Mouse (Mus musculus): ENCODE measurements at regions not wholly inside any gene's neighbourhood (a gene's known extent, or its start where the extent isn't known, plus 50 kb on each side); places are given as distances from the start of the nearest gene placed in this dataset.
"Not testable (repeated sequence)": the region's sequence is repeated elsewhere in the genome, so short reads cannot be mapped to it uniquely, and the experiment has no call there.

GRCm38 (mm10) chr2:17946047-17946446 lies 50.7 kb downstream of the H2al2a start:
- no peak overlapping the region for H3K9ac ChIP-seq
- no peak for ATAC-seq (ENCODE audit: low FRiP score)
- 80% methylated on average over 12 of the region's 12 CpGs for WGBS
- peaks cover 3% of the 10 kb centered on the region; the same call in 1 of the 2 replicates for H3K27me3 ChIP-seq
- no peaks in the 10 kb centered on the region for H3K36me3 ChIP-seq (replicated peaks)
- no peak overlapping the region for H3K4me2 ChIP-seq
- no peak overlapping the region for H3K4me3 ChIP-seq (replicated peaks)
- no peaks in the 10 kb centered on the region for H3K9me3 ChIP-seq
- H3K4me1 ChIP-seq = no peaks in the 10 kb centered on the region
- no peak overlapping the region for H3K27ac ChIP-seq

DNA sequence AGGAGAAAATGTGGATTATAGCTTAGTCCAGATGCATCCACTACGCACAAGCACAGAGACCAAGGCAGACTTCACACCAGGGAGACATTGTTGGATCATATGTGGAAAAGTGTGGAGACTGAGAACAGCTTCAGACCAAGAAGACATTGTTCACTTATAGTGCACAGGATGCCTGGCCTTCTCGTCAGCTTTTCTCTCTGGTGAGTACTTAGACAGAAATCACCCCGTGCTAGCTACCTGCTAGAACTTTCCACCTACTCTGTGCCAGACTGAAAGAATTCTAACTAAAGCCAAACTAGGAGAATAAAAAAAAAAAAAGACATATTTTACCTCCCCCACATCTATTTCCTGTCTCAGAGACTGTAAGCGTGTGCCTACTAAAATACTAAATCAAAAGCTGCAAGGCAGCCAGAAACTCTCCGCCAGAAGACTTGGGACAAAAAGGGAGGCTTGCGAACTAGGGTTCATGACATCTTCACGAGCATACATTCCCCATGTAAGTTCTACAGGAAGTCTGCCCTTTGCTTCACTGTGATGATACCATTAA lies 51.3 kb downstream of the H2al2a start:
- H3K4me1 ChIP-seq = no peaks in the 10 kb centered on the region
- H3K27me3 ChIP-seq = peaks cover 3% of the 10 kb centered on the region; the same call in 1 of the 2 replicates
- no peaks in the 10 kb centered on the region for H3K36me3 ChIP-seq (replicated peaks)
- no peaks in the 10 kb centered on the region for H3K9me3 ChIP-seq
- no peak overlapping the region for H3K4me3 ChIP-seq (replicated peaks)
- H3K27ac ChIP-seq = no peak overlapping the region
- 86% methylated on average over 7 of the region's 7 CpGs for WGBS
- ATAC-seq (ENCODE audit: low FRiP score) = no peak
- no peak overlapping the region for H3K4me2 ChIP-seq
- H3K9ac ChIP-seq = no peak overlapping the region

DNA sequence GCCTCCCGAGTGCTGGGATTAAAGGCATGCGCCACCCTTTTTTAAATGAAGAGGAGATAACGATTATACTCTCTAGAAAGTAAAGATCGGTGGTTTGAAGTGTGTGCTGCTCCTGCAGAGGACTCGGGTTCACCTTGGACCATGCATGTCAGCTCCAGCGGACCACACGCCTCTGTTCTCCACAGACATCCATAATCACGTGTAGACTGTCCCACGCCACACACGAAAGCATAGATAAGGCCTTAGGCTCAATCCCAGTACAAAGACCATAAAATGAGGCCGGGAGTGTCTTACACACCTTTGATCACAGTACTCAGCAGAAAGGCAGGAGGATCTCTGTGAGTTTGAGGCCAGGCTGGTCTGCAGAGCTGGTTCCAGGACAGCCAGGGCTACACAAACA lies 53.3 kb downstream of the H2al2a start:
- Histone ChIP-seq H3K27me3 (peaks cover 3% of the 10 kb centered on the region; the same call in 1 of the 2 replicates), H3K4me3 (replicated peaks) (no peak overlapping the region), H3K9me3 (no peaks in the 10 kb centered on the region), H3K4me1 (peaks cover 4% of the 10 kb centered on the region; the same call in 1 of the 2 replicates), H3K4me2 (no peak overlapping the region), H3K9ac (no peak overlapping the region), H3K36me3 (replicated peaks) (no peaks in the 10 kb centered on the region), H3K27ac (no peak overlapping the region)
- ATAC-seq (ENCODE audit: low FRiP score) = no peak
- WGBS = 94% methylated on average over 11 of the region's 11 CpGs

- Histone ChIP-seq H3K9ac (no peak overlapping the region), H3K4me1 (peaks cover 4% of the 10 kb centered on the region; the same call in 1 of the 2 replicates), H3K4me2 (no peak overlapping the region), H3K36me3 (replicated peaks) (no peaks in the 10 kb centered on the region), H3K9me3 (no peaks in the 10 kb centered on the region), H3K27me3 (peaks cover 3% of the 10 kb centered on the region; the same call in 1 of the 2 replicates), H3K4me3 (replicated peaks) (no peak overlapping the region), H3K27ac (no peak overlapping the region)
- no peak for ATAC-seq (ENCODE audit: low FRiP score)
- 79% methylated on average over 8 of the region's 8 CpGs for WGBS
These were observed 54.0 kb downstream of the H2al2a start for GRCm38 (mm10) chr2:17942528-17943387.

DNA sequence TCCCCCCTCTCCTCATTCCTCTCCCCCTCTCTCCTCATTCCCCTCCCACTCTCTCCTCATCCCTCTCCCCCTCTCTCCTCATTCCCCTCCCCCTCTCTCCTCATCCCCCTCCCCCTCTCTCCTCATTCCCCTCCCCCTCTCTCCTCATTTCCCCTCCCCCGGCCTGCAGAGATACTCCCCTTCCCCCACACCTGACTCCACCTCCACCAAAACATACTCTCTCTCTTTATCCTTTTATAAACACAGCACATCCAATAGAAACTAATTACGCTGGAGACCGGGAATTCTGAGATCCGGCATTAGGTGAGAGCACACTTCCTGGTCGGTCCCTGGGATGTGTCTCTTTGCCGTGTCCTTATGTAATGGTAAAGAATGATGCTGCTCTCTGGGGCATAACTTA lies 54.8 kb downstream of the H2al2a start:
- Histone ChIP-seq H3K4me1 (peaks cover 4% of the 10 kb centered on the region; the same call in 1 of the 2 replicates), H3K4me2 (no peak overlapping the region), H3K9ac (no peak overlapping the region), H3K27me3 (peaks cover 3% of the 10 kb centered on the region; the same call in 1 of the 2 replicates), H3K9me3 (no peaks in the 10 kb centered on the region), H3K27ac (no peak overlapping the region), H3K36me3 (replicated peaks) (no peaks in the 10 kb centered on the region), H3K4me3 (replicated peaks) (no peak overlapping the region)
- ATAC-seq (ENCODE audit: low FRiP score) = no peak
- WGBS = over 99% methylated on average over 6 of the region's 6 CpGs

GRCm38 (mm10) chr2:17939857-17940848 lies 56.6 kb downstream of the H2al2a start:
- peak; percentile 46; the same call in 1 of the 2 replicates for ATAC-seq (ENCODE audit: low FRiP score)
- not testable (repeated sequence) for H3K4me3 ChIP-seq (replicated peaks); H3K4me1 ChIP-seq; H3K27ac ChIP-seq; H3K9ac ChIP-seq; H3K36me3 ChIP-seq (replicated peaks); H3K27me3 ChIP-seq; H3K9me3 ChIP-seq; H3K4me2 ChIP-seq
- WGBS = 72% methylated on average over 14 of the region's 16 CpGs

GRCm38 (mm10) chr2:17939183-17939856 lies 57.4 kb downstream of the H2al2a start:
- no peaks in the 10 kb centered on the region for H3K27me3 ChIP-seq
- no peak for ATAC-seq (ENCODE audit: low FRiP score)
- H3K27ac ChIP-seq = no peak overlapping the region
- H3K4me1 ChIP-seq = peaks cover 4% of the 10 kb centered on the region; the same call in 1 of the 2 replicates
- H3K9me3 ChIP-seq = no peaks in the 10 kb centered on the region
- WGBS = 69% methylated on average over 4 of the region's 4 CpGs
- H3K4me3 ChIP-seq (replicated peaks) = no peak overlapping the region
- no peak overlapping the region for H3K9ac ChIP-seq
- no peaks in the 10 kb centered on the region for H3K36me3 ChIP-seq (replicated peaks)
- no peak overlapping the region for H3K4me2 ChIP-seq

- Histone ChIP-seq H3K27ac (no peak overlapping the region), H3K4me3 (replicated peaks) (no peak overlapping the region), H3K9me3 (no peaks in the 10 kb centered on the region), H3K9ac (no peak overlapping the region), H3K27me3 (no peaks in the 10 kb centered on the region; the same call in 1 of the 2 replicates), H3K36me3 (replicated peaks) (no peaks in the 10 kb centered on the region), H3K4me1 (peaks cover 26% of the 10 kb centered on the region), H3K4me2 (no peak overlapping the region)
- 92% methylated on average over 4 of the region's 4 CpGs for WGBS
- ATAC-seq (ENCODE audit: low FRiP score) = no peak
These were observed 60.1 kb downstream of the H2al2a start for GRCm38 (mm10) chr2:17936527-17937139.

DNA sequence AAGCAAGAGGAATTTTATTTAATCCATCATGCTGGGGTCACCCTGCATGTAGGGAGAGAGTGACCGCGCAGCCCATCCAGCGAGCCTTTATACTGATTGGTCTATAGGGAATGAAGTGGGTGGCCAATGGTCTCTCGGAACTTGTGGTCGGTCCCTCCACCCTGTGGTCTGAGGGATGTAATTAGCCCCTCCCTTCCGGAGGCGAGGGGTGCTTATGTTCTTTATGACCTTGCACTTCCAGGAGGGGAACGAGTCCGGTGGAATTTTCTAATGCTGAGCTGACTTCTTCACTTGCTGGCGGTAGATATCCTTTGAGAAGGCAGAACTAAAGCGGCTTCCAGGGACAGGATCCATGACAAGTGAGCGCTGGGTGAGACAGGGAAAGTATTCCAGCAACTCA lies 60.8 kb downstream of the H2al2a start:
- Histone ChIP-seq H3K36me3 (replicated peaks) (no peaks in the 10 kb centered on the region), H3K4me2 (no peak overlapping the region), H3K4me1 (peaks cover 28% of the 10 kb centered on the region), H3K27me3 (no peaks in the 10 kb centered on the region; the same call in 1 of the 2 replicates), H3K27ac (no peak overlapping the region), H3K9ac (no peak overlapping the region), H3K4me3 (replicated peaks) (no peak overlapping the region), H3K9me3 (no peaks in the 10 kb centered on the region)
- 94% methylated on average over 12 of the region's 12 CpGs for WGBS
- no peak for ATAC-seq (ENCODE audit: low FRiP score)

DNA sequence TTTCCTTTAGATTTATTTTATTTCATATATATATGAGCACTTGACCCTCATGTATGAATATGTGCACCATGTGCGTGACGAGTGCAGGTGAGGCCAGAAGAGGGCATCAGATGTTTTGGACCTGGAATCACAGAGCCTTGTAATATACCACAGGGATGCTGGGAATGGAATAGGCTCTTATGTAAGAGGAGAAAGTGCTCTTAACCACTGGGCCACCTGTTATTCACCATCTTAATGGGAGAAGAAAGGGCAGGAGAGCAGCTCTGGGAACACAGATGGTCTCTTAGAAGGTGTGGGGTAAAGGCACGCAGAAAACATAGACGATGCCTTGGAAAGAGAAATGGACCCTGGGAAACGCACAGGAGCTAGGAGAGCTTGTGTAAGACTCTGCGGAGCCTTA lies 61.3 kb downstream of the H2al2a start:
- WGBS = 96% methylated on average over 6 of the region's 6 CpGs
- ATAC-seq (ENCODE audit: low FRiP score) = no peak
- H3K4me1 ChIP-seq = peaks cover 28% of the 10 kb centered on the region
- H3K36me3 ChIP-seq (replicated peaks) = no peaks in the 10 kb centered on the region
- no peaks in the 10 kb centered on the region for H3K9me3 ChIP-seq
- H3K27ac ChIP-seq = no peak overlapping the region
- H3K4me3 ChIP-seq (replicated peaks) = no peak overlapping the region
- no peaks in the 10 kb centered on the region; the same call in 1 of the 2 replicates for H3K27me3 ChIP-seq
- H3K4me2 ChIP-seq = no peak overlapping the region
- no peak overlapping the region for H3K9ac ChIP-seq

- ATAC-seq (ENCODE audit: low FRiP score) = no peak
- Histone ChIP-seq H3K4me2 (no peak overlapping the region), H3K27me3 (no peaks in the 10 kb centered on the region; the same call in 1 of the 2 replicates), H3K4me3 (replicated peaks) (no peak overlapping the region), H3K4me1 (peaks cover 28% of the 10 kb centered on the region), H3K36me3 (replicated peaks) (no peaks in the 10 kb centered on the region), H3K9me3 (peaks cover 2% of the 10 kb centered on the region; the same call in 1 of the 2 replicates), H3K27ac (no peak overlapping the region), H3K9ac (no peak overlapping the region)
- 95% methylated on average over 10 of the region's 10 CpGs for WGBS
These were observed 62.1 kb downstream of the H2al2a start for GRCm38 (mm10) chr2:17934610-17935009.
